Mouse (Mus musculus): ENCODE results near the gene Lep. TPM values are rescaled to one million over a fixed set of nuclear protein-coding genes. Genes with fewer than 3 reads are reported as not detected.

Lep gene
- polyA plus RNA-seq, 1 experiment from 2014 or later, result not detected

- Histone ChIP-seq H3K4me2 (ENCODE audit: low read length) (no peak overlapping the region), H3K4me1 (ENCODE audit: control insufficient read depth in 2 of 2, insufficient read depth in 2 of 2, low read length in 2 of 2) (no peaks in the 10 kb centered on the region), H3K27ac (replicated peaks in 1 of 2; ENCODE audit: control insufficient read depth in 1 of 2, insufficient read depth in 1 of 2, low read depth in 2 of 2, low read length in 2 of 2) (no peak overlapping the region), H3K9ac (ENCODE audit: low read length) (no peak overlapping the region), H3K9me3 (ENCODE audit: control insufficient read depth, low read length) (no peaks in the 10 kb centered on the region), H3K27me3 (ENCODE audit: control insufficient read depth, insufficient read depth, low read length) (no peaks in the 10 kb centered on the region), H3K36me3 (ENCODE audit: control insufficient read depth, insufficient read depth, low read length) (no peaks in the 10 kb centered on the region), H3K4me3 (ENCODE audit: control insufficient read depth in 1 of 2, insufficient read depth in 1 of 2, low read depth in 1 of 2, low read length in 2 of 2) (no peak overlapping the region)
- no peak for ATAC-seq (ENCODE audit: insufficient number of reproducible peaks, insufficient read depth, low FRiP score, low read depth)
- 57% methylated on average over 4 of the region's 4 CpGs for WGBS
Measured at GRCm38 (mm10) chr6:29079291-29079690, 19.3 kb downstream of the Lep start.

- no peaks in the 10 kb centered on the region for H3K4me1 ChIP-seq (ENCODE audit: control insufficient read depth in 2 of 2, insufficient read depth in 2 of 2, low read length in 2 of 2)
- ATAC-seq (ENCODE audit: insufficient number of reproducible peaks, insufficient read depth, low FRiP score, low read depth), result no peak
- no peaks in the 10 kb centered on the region for H3K36me3 ChIP-seq (ENCODE audit: control insufficient read depth, insufficient read depth, low read length)
- H3K27me3 ChIP-seq (ENCODE audit: control insufficient read depth, insufficient read depth, low read length), result no peaks in the 10 kb centered on the region
- no peaks in the 10 kb centered on the region for H3K9me3 ChIP-seq (ENCODE audit: control insufficient read depth, low read length)
- whole genome bisulfite sequencing, result 76% methylated on average over 10 of the region's 10 CpGs
- H3K27ac ChIP-seq (replicated peaks in 1 of 2; ENCODE audit: control insufficient read depth in 1 of 2, insufficient read depth in 1 of 2, low read depth in 2 of 2, low read length in 2 of 2), result no peak overlapping the region
- H3K9ac ChIP-seq (ENCODE audit: low read length), result no peak overlapping the region
- no peak overlapping the region for H3K4me2 ChIP-seq (ENCODE audit: low read length)
- H3K4me3 ChIP-seq (ENCODE audit: control insufficient read depth in 1 of 2, insufficient read depth in 1 of 2, low read depth in 1 of 2, low read length in 2 of 2), result no peak overlapping the region
Measured at GRCm38 (mm10) chr6:29081826-29082363, 21.9 kb downstream of the Lep start.

DNA sequence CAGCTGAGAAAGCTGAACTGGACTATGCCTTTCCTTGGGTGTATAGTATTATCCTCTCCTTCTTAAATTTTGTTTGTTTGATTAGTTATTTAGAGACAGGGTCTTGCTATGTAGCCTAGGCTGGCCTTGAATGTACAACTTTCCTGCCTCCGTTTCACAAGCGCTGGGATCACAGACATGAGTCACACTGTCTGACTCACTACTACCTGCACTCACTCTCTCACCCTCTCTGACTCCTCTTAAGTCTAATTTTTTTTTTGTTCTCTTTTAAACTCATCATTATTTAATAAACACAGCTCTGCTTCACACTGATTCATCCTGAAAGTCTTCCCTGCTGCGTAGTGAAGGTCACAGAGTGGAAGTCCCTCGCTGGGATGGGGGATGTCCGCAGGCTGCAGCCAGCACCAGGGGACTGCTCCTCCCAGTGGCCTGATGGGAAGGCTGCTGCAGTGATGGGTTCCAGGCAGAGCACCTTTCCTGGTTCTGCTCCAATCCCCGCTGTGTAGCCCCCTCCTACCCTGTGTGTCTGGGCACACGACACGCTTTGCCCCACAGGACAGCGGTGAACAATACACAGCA, 22.8 kb downstream of the Lep start:
- Histone ChIP-seq H3K4me2 (ENCODE audit: low read length) (no peak overlapping the region), H3K9ac (ENCODE audit: low read length) (no peak overlapping the region), H3K27me3 (ENCODE audit: control insufficient read depth, insufficient read depth, low read length) (no peaks in the 10 kb centered on the region), H3K27ac (replicated peaks in 1 of 2; ENCODE audit: control insufficient read depth in 1 of 2, insufficient read depth in 1 of 2, low read depth in 2 of 2, low read length in 2 of 2) (no peak overlapping the region), H3K9me3 (ENCODE audit: control insufficient read depth, low read length) (no peaks in the 10 kb centered on the region), H3K4me3 (ENCODE audit: control insufficient read depth in 1 of 2, insufficient read depth in 1 of 2, low read depth in 1 of 2, low read length in 2 of 2) (no peak overlapping the region), H3K36me3 (ENCODE audit: control insufficient read depth, insufficient read depth, low read length) (no peaks in the 10 kb centered on the region), H3K4me1 (ENCODE audit: control insufficient read depth in 2 of 2, insufficient read depth in 2 of 2, low read length in 2 of 2) (no peaks in the 10 kb centered on the region; a peak in 2 of 4 replicates)
- ATAC-seq (ENCODE audit: insufficient number of reproducible peaks, insufficient read depth, low FRiP score, low read depth), result no peak
- 38% methylated on average over 9 of the region's 9 CpGs for WGBS

DNA sequence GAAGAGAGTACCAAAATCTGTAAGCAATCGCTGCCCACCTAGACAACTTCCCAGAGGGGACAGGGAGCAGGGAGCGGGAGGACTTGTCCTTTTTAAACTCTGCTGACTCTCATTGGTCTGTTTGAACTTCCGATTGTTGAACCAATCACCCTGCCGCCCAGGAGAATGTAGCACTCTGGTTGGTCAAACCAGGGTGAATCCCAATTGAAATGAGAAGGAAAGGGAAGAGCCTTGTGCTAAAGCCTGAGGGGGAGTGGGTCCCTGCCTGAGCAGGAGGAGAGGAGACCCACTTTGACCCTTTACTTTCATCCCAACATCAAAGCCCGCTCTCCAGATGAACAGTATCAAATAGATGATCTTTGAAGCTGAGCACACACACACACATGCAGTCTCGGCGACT, 24.4 kb downstream of the Lep start:
- 62% methylated on average over 7 of the region's 7 CpGs for WGBS
- Histone ChIP-seq H3K4me3 (ENCODE audit: control insufficient read depth in 1 of 2, insufficient read depth in 1 of 2, low read depth in 1 of 2, low read length in 2 of 2) (no peak overlapping the region), H3K9ac (ENCODE audit: low read length) (no peak overlapping the region), H3K27ac (replicated peaks in 1 of 2; ENCODE audit: control insufficient read depth in 1 of 2, insufficient read depth in 1 of 2, low read depth in 2 of 2, low read length in 2 of 2) (no peak overlapping the region), H3K27me3 (ENCODE audit: control insufficient read depth, insufficient read depth, low read length) (no peaks in the 10 kb centered on the region), H3K36me3 (ENCODE audit: control insufficient read depth, insufficient read depth, low read length) (no peaks in the 10 kb centered on the region), H3K9me3 (ENCODE audit: control insufficient read depth, low read length) (no peaks in the 10 kb centered on the region), H3K4me2 (ENCODE audit: low read length) (no peak overlapping the region), H3K4me1 (ENCODE audit: control insufficient read depth in 2 of 2, insufficient read depth in 2 of 2, low read length in 2 of 2) (peaks cover 0 to 2% of the 10 kb centered on the region in 2 experiments; a peak in 2 of 4 replicates)
- ATAC-seq (ENCODE audit: insufficient number of reproducible peaks, insufficient read depth, low FRiP score, low read depth), result no peak

DNA sequence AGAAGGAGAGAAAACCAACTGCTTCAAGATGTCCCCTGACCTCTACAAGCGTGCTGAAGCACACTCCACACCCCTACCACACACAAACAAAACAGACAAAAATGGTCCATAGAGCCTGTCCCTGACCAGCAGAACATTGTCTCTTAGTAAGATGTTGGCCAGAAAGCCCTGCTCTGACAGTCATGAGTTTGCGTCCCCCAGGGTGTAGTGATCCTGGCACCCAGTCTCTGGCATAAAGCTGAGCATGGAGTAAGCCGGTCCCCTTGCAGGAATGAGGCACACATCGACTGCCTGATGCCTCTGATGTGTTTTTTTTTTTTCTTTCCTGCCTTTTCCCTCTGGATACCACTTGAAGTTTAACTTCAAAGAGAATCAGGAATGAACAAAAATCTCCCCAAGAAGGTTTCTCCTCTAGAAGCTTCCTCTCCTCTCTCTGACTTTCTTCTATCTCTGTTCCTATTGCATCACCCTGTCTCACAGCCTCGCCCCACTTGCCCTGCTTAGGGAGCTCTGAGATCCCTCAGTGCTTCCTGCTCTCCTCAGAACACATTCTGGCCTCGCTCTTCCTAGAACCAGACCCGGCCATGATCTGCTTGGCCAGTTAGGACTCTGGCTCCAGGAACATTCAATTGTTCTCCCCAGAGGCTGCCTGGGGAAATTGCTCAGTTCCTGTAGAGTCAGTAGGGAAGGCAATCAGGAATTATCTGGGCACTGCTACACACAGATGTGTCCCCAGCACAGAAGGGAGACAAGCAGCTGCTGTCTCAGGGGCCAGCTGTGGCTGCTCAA, 28.1 kb downstream of the Lep start:
- Histone ChIP-seq H3K27ac (replicated peaks in 1 of 2; ENCODE audit: control insufficient read depth in 1 of 2, insufficient read depth in 1 of 2, low read depth in 2 of 2, low read length in 2 of 2) (peak overlapping the region in 1 of 2 experiments; percentile 0; a peak in 1 of 4 replicates), H3K9ac (ENCODE audit: low read length) (no peak overlapping the region), H3K4me1 (ENCODE audit: control insufficient read depth in 2 of 2, insufficient read depth in 2 of 2, low read length in 2 of 2) (peaks cover 0 to 2% of the 10 kb centered on the region in 2 experiments; a peak in 2 of 4 replicates), H3K4me2 (ENCODE audit: low read length) (no peak overlapping the region), H3K4me3 (ENCODE audit: control insufficient read depth in 1 of 2, insufficient read depth in 1 of 2, low read depth in 1 of 2, low read length in 2 of 2) (no peak overlapping the region), H3K36me3 (ENCODE audit: control insufficient read depth, insufficient read depth, low read length) (no peaks in the 10 kb centered on the region), H3K27me3 (ENCODE audit: control insufficient read depth, insufficient read depth, low read length) (no peaks in the 10 kb centered on the region), H3K9me3 (ENCODE audit: control insufficient read depth, low read length) (0 out of 2 replicates have a peak, but pooled peaks cover 8% of the 10 kb centered on the region)
- 64% methylated on average over 7 of the region's 7 CpGs for WGBS
- ATAC-seq (ENCODE audit: insufficient number of reproducible peaks, insufficient read depth, low FRiP score, low read depth), result no peak; the same call in 1 of the 2 replicates

GRCm38 (mm10) chr6:29092234-29092633, 32.2 kb downstream of the Lep start:
- no peaks in the 10 kb centered on the region for H3K27me3 ChIP-seq (ENCODE audit: control insufficient read depth, insufficient read depth, low read length)
- H3K27ac ChIP-seq (replicated peaks in 1 of 2; ENCODE audit: control insufficient read depth in 1 of 2, insufficient read depth in 1 of 2, low read depth in 2 of 2, low read length in 2 of 2), result no peak overlapping the region
- no peak overlapping the region for H3K9ac ChIP-seq (ENCODE audit: low read length)
- WGBS, result 80% methylated on average over 7 of the region's 7 CpGs
- H3K4me3 ChIP-seq (ENCODE audit: control insufficient read depth in 1 of 2, insufficient read depth in 1 of 2, low read depth in 1 of 2, low read length in 2 of 2), result no peak overlapping the region
- H3K9me3 ChIP-seq (ENCODE audit: control insufficient read depth, low read length), result peaks cover 8% of the 10 kb centered on the region; the same call in 1 of the 2 replicates
- no peak for ATAC-seq (ENCODE audit: insufficient number of reproducible peaks, insufficient read depth, low FRiP score, low read depth)
- H3K4me1 ChIP-seq (ENCODE audit: control insufficient read depth in 2 of 2, insufficient read depth in 2 of 2, low read length in 2 of 2), result peaks cover 0 to 2% of the 10 kb centered on the region in 2 experiments; a peak in 2 of 4 replicates
- no peak overlapping the region for H3K4me2 ChIP-seq (ENCODE audit: low read length)
- H3K36me3 ChIP-seq (ENCODE audit: control insufficient read depth, insufficient read depth, low read length), result no peaks in the 10 kb centered on the region

DNA sequence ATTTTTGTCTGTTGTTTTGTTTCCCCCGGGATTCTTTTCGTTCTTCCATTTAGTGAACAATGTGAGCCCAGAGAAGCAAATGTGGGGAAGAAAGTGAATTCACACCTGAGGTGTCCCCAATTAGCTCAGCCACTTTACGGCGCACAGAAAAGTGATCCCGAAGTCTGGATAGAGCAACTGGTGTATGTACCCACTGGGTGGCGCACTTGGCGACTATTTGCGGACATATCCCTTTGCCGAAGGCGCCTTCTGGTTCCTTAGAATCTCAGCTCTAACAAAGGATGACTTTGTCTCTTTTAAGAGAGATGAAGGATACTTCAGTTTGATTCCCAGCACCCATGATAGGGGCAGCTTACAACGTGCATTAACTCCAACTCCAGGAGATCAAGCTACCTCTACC, 32.9 kb downstream of the Lep start:
- H3K4me2 ChIP-seq (ENCODE audit: low read length), result no peak overlapping the region
- 51% methylated on average over 11 of the region's 11 CpGs for WGBS
- H3K27me3 ChIP-seq (ENCODE audit: control insufficient read depth, insufficient read depth, low read length), result no peaks in the 10 kb centered on the region
- H3K9me3 ChIP-seq (ENCODE audit: control insufficient read depth, low read length), result peaks cover 8% of the 10 kb centered on the region; the same call in 1 of the 2 replicates
- H3K9ac ChIP-seq (ENCODE audit: low read length), result no peak overlapping the region
- H3K36me3 ChIP-seq (ENCODE audit: control insufficient read depth, insufficient read depth, low read length), result no peaks in the 10 kb centered on the region
- no peak overlapping the region for H3K4me3 ChIP-seq (ENCODE audit: control insufficient read depth in 1 of 2, insufficient read depth in 1 of 2, low read depth in 1 of 2, low read length in 2 of 2)
- H3K4me1 ChIP-seq (ENCODE audit: control insufficient read depth in 2 of 2, insufficient read depth in 2 of 2, low read length in 2 of 2), result peaks cover 0 to 1% of the 10 kb centered on the region in 2 experiments; a peak in 2 of 4 replicates
- no peak for ATAC-seq (ENCODE audit: insufficient number of reproducible peaks, insufficient read depth, low FRiP score, low read depth)
- H3K27ac ChIP-seq (replicated peaks in 1 of 2; ENCODE audit: control insufficient read depth in 1 of 2, insufficient read depth in 1 of 2, low read depth in 2 of 2, low read length in 2 of 2), result no peak overlapping the region

All from heart, embryonic 14.5 days (tissue).